Mouse (Mus musculus) layer of hippocampus, adult 18-20 months (tissue): ENCODE results near the gene Med23. TPM values are rescaled to one million over a fixed set of nuclear protein-coding genes. Genes with fewer than 3 reads are reported as not detected.

Experiments used
- DNase-seq, 2 experiments: peaks; one replicate each; pipeline ENCODE4 v3.0.0; 2022; ENCODE audit warnings: low spot score in 2 of 2
- microRNA-seq, 2 experiments: library from miRNA; unstranded; fragments of <30 nt; microRNA quantifications; one replicate each; pipeline ENCODE4 v1.2.0; 2021
- total RNA-seq, 2 experiments: library from RNA; stranded (reverse); gene quantifications; 2 replicates each; pipeline ENCODE4 v1.2.3; 2021

Gene Med23
- total RNA-seq, 2 experiments from 2014 or later, result 29.7 to 34.0 TPM

DNA sequence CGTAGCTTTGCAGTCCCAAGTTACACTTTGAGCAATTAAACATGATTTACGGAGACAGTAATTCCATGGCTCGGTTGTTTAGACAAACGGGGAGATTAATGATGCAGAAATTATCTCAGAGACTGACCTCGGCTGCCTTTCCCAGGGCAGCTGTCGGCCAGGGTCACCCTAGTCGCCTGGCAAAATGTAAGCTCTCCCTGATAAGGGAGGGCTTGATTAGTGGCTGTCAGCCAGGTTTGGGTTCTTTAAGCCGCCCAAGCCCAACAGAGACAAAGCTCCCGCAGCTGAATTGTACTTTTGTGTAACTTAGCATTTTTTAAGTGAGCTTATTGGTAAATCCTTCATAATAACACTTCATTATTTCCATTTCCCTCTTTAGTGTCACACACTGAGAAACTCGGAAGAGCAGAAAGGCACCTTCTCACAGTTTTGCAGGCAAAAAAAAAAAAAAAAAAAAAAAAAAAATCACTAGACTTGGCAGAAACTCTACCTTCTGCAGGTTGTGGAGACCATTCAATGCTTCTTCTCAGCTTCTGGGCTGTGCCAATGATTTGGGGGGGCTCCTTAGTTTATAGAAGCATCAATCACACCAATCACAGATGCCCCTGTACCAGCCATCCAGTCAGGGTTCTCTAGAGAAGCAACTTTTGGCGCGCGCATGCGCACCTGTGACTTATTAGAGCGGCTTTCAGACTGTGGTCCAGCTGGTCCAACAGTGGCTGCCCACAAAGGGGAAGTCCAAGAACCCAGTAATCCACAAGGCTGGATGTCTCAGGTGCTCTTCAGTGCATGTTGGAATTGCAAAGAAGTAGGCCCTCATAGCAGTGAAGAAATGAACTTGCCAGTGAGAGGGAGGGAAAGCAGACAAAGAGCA is 89.5 kb downstream of the Med23 start:
- no peak for DNase-seq

DNA sequence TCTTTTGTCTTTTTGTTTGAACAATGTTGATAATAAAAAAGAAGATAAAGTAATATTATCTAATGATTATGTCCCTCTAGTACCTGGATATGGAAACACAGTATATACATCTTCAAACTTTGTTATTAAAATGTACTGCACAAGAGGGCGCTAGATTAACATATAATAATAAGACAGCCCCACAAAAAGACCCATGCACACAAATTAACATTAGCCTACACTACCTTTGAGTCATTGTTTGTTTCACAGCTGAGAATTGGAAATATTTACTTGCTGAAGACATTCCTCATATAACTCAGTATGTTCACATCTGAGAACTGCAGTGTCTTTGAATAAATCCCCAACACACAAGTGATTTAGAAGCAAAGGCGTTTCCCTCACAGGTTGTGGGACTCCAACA is 91.3 kb downstream of the Med23 start:
- peak in 1 of 2 experiments; percentile 71 for DNase-seq

DNA sequence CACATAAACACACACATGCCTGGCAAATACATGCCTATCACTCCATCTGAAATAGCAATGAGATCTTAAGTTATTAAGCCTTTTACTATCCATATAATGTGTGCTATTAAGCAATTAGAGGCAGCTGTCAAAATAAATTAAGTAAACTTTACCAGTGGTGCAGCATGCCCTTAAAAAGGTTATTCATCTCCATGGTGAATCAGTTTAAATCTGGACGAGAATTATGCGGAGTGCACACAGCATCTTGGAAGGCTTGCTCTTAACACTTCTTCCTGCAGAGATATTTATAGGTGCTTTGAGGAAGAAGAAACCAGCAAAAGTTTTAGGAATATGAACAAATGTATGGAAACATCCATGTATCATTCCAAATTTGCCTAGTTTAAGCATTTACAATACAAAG is 92.1 kb downstream of the Med23 start:
- no peak for DNase-seq

Small RNA genes within 50 kb of the gene (microRNA-seq; reads per million reads assigned to microRNA genes)
- gene Mir6905, result 0.20 to 0.74 reads per million in 2 experiments

Other genes starting within 250 kb of the Med23 start
- 1 to 10 TPM; 3.4 TPM for gene Enpp1, start 157.8 kb upstream of the Med23 start, total RNA-seq
- gene Enpp3, start 27.2 kb upstream of the Med23 start, total RNA-seq, result under 1 TPM; 0.32 to 0.56 TPM
- not detected for gene Arg1, start 57.5 kb downstream of the Med23 start, total RNA-seq